Mouse (Mus musculus) midbrain, postnatal 0 days (tissue): ENCODE measurements at regions not wholly inside any gene's neighbourhood (a gene's known extent, or its start where the extent isn't known, plus 50 kb on each side); places are given as distances from the start of the nearest gene placed in this dataset.
A peak's percentile ranks its signal among the peaks of the same experiment; 100 is the strongest.

Experiments used
- ATAC-seq: fragments of 200-750 bp; cut with Nextera tagmentation; 2 replicates; pipeline ENCODE4 v1.8.0; 2017; ENCODE audit warnings: moderate number of reproducible peaks, mild to moderate bottlenecking, moderate TSS enrichment, moderate library complexity; ENCODE audit not compliant: low FRiP score
- DNase-seq: peaks from one replicate; pipeline ENCODE4 v3.0.0-alpha.2; 2015; ENCODE audit warnings: low spot score
- H3K27ac ChIP-seq: fragments of 300-500 bp; sonication (generic); 2 replicates; pipeline ENCODE4 v1.5.1; 2014; ENCODE audit warnings: low read depth, mild to moderate bottlenecking, low read length, mixed read lengths
- H3K27me3 ChIP-seq: fragments of 300-500 bp; sonication (generic); 2 replicates; pipeline ENCODE4 v1.6.1; 2014; ENCODE audit warnings: low read length, control low read depth, mixed read lengths; ENCODE audit not compliant: insufficient read depth
- H3K36me3 ChIP-seq: fragments of 300-500 bp; sonication (generic); 2 replicates; pipeline ENCODE4 v1.6.1; 2014; ENCODE audit warnings: low read length, control low read depth, mixed read lengths; ENCODE audit not compliant: insufficient read depth
- H3K4me1 ChIP-seq: fragments of 300-500 bp; sonication (generic); 2 replicates; pipeline ENCODE4 v1.6.1; 2014; ENCODE audit warnings: mild to moderate bottlenecking, control low read depth, antibody characterized with exemption, low read length, mixed read lengths; ENCODE audit not compliant: insufficient read depth
- H3K4me2 ChIP-seq: fragments of 300-500 bp; sonication (generic); 2 replicates; pipeline ENCODE4 v1.6.1; 2014; ENCODE audit warnings: low read depth, mild to moderate bottlenecking, low read length, mixed read lengths; ENCODE audit not compliant: poor library complexity, severe bottlenecking
- H3K4me3 ChIP-seq: fragments of 300-500 bp; sonication (generic); 2 replicates; pipeline ENCODE4 v1.5.1; 2014; ENCODE audit warnings: low read depth, mild to moderate bottlenecking, low read length, moderate library complexity
- H3K9ac ChIP-seq: fragments of 300-500 bp; sonication (generic); replicated peaks from 2 replicates; pipeline ENCODE4 v1.6.1; 2014; ENCODE audit warnings: mild to moderate bottlenecking, low read length, moderate library complexity, mixed read lengths; ENCODE audit not compliant: poor library complexity, severe bottlenecking
- H3K9me3 ChIP-seq: fragments of 300-500 bp; sonication (generic); 2 replicates; pipeline ENCODE4 v1.6.1; 2016; ENCODE audit warnings: low read length, control low read depth
- CTCF ChIP-seq: IDR thresholded peaks from 2 replicates; pipeline ENCODE4 v1.5.1; 2016; ENCODE audit warnings: antibody characterized with exemption, mild to moderate bottlenecking
- WGBS: fragments of 180-500 bp; shearing (Covaris S2); extraction: QIAGEN DNeasy Blood & Tissue Kit; methylation state at CpG from one replicate; pipeline ENCODE4 v1.1.7; 2014; 5-methylcytosine and 5-hydroxymethylcytosine counted together

- Histone ChIP-seq H3K9me3 (no peaks in the 10 kb centered on the region), H3K4me1 (no peaks in the 10 kb centered on the region), H3K27ac (no peak overlapping the region), H3K4me3 (no peak overlapping the region), H3K4me2 (no peak overlapping the region), H3K27me3 (no peaks in the 10 kb centered on the region), H3K36me3 (no peaks in the 10 kb centered on the region), H3K9ac (no peak overlapping the region)
- WGBS: 78% methylated on average over 3 of the region's 3 CpGs
- peak; percentile 67 for TF ChIP-seq CTCF
- ATAC-seq: no peak
- no peak for DNase-seq
Measured at GRCm38 (mm10) chr5:111667901-111668300, 65.8 kb upstream of the Gm26897 start.

- H3K36me3 ChIP-seq: no peaks in the 10 kb centered on the region
- no peak overlapping the region for H3K4me3 ChIP-seq
- DNase-seq: no peak
- H3K9me3 ChIP-seq: no peaks in the 10 kb centered on the region
- no peak overlapping the region for H3K27ac ChIP-seq
- TF ChIP-seq CTCF: no peak
- no peak overlapping the region for H3K4me2 ChIP-seq
- no peak overlapping the region for H3K9ac ChIP-seq
- no peak for ATAC-seq
- H3K27me3 ChIP-seq: no peaks in the 10 kb centered on the region
- no peaks in the 10 kb centered on the region for H3K4me1 ChIP-seq
Measured at GRCm38 (mm10) chr5:111669139-111669538, 64.6 kb upstream of the Gm26897 start.

DNA sequence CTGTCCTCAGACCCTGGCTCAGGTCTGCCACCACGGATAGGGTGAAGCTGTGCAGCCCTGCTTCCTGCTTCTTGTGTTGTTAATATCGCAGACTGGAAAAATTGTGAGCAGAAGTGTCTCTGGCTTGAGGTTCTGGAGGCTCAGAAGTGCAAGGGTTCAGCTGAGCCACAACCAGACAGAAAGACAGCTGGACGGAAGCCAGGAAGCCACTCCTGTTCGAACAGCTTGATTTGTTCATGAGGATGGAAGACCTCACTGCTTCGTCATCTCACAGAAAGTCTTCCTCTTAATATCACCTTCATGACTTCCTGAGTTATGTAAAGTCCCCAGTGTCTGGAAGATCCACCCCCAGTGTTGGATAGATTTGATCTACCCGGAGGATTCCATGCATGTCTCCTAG, 62.0 kb upstream of the Gm26897 start:
- no peak for DNase-seq
- Histone ChIP-seq H3K27me3 (no peaks in the 10 kb centered on the region), H3K9me3 (no peaks in the 10 kb centered on the region), H3K36me3 (no peaks in the 10 kb centered on the region), H3K4me2 (no peak overlapping the region), H3K9ac (no peak overlapping the region), H3K4me3 (no peak overlapping the region), H3K4me1 (no peaks in the 10 kb centered on the region), H3K27ac (no peak overlapping the region)
- WGBS: 75% methylated on average over 6 of the region's 6 CpGs
- no peak for ATAC-seq
- TF ChIP-seq CTCF: no peak

DNA sequence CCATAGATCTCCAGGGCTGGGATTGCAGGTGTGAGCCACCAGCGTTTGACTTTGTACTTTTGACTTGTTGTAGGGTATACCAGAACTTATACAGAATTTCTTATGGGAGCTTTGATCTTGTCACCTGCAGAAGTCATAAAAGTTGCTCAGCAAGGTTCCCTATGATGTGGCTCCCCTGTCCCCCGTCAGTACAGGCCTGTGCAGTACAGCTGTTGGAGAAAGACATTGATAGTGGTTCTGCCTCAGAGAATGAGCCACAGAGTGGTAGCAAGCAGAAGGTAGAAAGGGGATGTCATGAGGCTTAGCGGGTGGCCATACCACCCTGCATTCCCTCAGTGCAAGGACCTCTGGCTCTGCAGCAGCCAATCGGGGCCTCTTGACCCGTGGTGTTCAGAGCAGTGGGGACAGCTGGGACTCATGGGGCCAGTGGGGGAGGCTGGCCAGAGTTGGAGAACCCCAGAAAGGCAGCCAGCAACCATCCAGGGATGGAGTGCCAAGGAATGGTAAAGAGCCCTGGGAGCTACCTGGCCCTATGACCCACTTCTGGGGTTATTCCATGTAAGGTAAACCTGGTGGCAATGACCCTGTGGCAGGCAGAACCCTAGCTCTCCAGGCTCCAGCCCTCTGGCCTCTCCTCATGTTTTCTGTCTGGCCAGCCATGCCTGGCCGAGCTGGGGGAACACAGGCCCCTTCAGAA, 58.6 kb upstream of the Gm26897 start:
- H3K4me3 ChIP-seq: no peak overlapping the region
- DNase-seq (no peak), ATAC-seq (no peak)
- H3K27ac ChIP-seq: no peak overlapping the region
- H3K4me1 ChIP-seq: no peaks in the 10 kb centered on the region
- no peaks in the 10 kb centered on the region for H3K27me3 ChIP-seq
- no peak for TF ChIP-seq CTCF
- no peak overlapping the region for H3K4me2 ChIP-seq
- no peaks in the 10 kb centered on the region for H3K9me3 ChIP-seq
- no peak overlapping the region for H3K9ac ChIP-seq
- no peaks in the 10 kb centered on the region for H3K36me3 ChIP-seq
- 53% methylated on average over 6 of the region's 6 CpGs for WGBS

- no peak for ATAC-seq
Measured at GRCm38 (mm10) chr5:111675673-111676261, 58.0 kb upstream of the Gm26897 start.

DNA sequence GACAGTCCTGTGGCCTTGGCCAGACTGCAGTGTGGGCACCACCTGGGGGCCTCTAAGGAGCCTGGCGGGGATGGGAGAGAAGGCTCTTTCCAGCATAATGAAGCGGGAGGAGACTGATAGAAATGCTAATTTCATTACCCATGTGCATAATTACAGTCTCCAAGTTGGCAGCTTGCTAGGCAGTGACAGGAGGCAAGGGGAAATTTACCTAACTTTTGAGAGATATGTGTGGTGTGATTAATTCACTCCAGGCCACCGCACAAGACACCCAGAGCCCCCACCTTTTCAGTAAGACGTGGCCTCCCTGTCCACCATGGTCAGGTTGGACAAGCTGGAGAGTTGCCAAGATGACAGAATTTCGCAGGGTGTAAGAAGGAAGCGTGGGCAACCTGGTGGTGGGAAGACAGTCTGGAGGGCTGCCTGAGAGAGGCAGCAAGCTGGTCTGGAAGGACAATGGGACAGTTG, 55.8 kb upstream of the Gm26897 start:
- no peak overlapping the region for H3K27ac ChIP-seq
- H3K4me1 ChIP-seq: peaks cover 10% of the 10 kb centered on the region
- H3K9ac ChIP-seq: no peak overlapping the region
- no peaks in the 10 kb centered on the region for H3K9me3 ChIP-seq
- H3K27me3 ChIP-seq: no peaks in the 10 kb centered on the region
- WGBS: 30% methylated on average over 6 of the region's 6 CpGs
- ATAC-seq (no peak; the same call in 1 of the 2 replicates), DNase-seq (peak; percentile 69)
- no peaks in the 10 kb centered on the region for H3K36me3 ChIP-seq
- no peak overlapping the region for H3K4me3 ChIP-seq
- TF ChIP-seq CTCF: no peak
- H3K4me2 ChIP-seq: no peak overlapping the region

More at GRCm38 (mm10) chr5:111675673-111676261, 58.0 kb upstream of the Gm26897 start:
- Histone ChIP-seq H3K4me1 (no peaks in the 10 kb centered on the region), H3K36me3 (no peaks in the 10 kb centered on the region), H3K4me2 (no peak overlapping the region), H3K4me3 (no peak overlapping the region), H3K9ac (no peak overlapping the region), H3K27ac (no peak overlapping the region), H3K27me3 (no peaks in the 10 kb centered on the region), H3K9me3 (no peaks in the 10 kb centered on the region)
- WGBS: 17% methylated on average over 8 of the region's 8 CpGs
- peak; percentile 58 for TF ChIP-seq CTCF
- peak; percentile 75 for DNase-seq
